Mouse (Mus musculus) frontal cortex, adult 2 months (tissue): Measurements from ENCODE around the gene Yy1. TPM values are rescaled to one million over a fixed set of nuclear protein-coding genes. Genes with fewer than 3 reads are reported as not detected.

Experiments
- DNase-seq, 2 experiments: peaks; one replicate each; pipeline ENCODE4 v3.0.0; 2022; ENCODE audit warnings: low spot score in 1 of 2; ENCODE audit errors: extremely low spot score in 1 of 2
- polyA plus RNA-seq: library from polyadenylated mRNA; depleted of rRNA; stranded (reverse); fragments of >200 nt; gene quantifications from 2 replicates; pipeline ENCODE4 v1.2.3, GENCODE M21; 2012; rRNA removed

The Yy1 gene
- polyA plus RNA-seq, 1 experiment: 25.0 TPM

DNA sequence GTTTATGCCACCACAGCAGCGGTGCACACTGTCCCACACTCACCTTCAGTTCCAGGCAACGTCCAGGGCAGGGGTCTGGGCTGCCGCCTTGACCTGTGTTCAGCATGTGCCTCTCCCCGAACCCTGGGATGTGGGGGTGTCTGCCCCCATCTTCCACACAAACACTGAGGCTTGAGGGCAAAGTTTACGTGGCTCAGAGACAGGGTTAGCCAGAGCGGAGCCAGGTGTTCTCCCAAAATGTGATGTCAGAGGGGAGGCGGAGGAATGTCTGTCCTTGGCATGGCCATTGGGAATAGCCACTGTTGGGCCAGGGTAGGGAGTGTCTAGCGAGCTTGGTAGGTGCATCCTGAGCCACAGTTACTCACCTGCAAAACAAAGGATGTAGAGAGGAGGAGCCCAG is 60.0 kb downstream of the Yy1 start:
- no peak for DNase-seq

DNA sequence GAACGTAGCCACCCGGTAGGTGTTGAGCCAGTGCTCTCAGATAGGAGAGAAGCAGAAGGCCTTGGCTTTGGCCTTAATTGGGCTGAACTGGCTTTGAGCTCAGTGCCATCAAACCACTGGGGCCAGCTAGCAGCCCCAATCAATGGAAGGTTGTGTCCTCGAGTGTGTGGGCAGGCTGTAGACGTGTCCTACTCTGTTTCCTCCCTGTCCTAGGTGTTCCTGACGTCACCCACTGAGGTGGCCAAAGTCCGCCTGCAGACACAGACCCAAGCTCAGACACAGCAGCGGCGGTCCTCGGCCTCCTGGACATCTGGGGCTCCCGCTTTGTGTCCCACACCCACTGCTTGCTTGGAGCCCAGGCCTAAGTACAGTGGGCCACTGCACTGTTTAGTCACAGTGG is 62.3 kb downstream of the Yy1 start:
- no peak for DNase-seq

DNA sequence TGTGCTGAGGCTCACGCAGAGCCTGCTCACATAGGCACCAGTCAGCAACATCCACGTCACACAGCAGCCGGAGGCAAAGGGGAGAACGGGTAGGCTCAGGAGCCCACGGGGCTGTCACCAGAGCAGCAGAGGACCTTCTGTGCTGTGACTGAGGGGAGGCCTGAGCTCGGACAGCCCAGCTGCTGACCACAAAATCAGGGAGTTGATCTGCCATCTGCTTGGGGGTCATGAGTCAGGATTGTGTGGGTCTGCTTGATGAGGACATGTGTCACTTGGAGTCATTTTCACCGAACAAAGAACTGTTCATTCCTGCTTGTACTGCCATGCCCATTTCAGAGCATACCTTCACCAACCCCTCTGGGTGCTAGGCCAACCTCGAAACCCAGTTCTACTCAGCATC is 63.4 kb downstream of the Yy1 start:
- DNase-seq: no peak

DNA sequence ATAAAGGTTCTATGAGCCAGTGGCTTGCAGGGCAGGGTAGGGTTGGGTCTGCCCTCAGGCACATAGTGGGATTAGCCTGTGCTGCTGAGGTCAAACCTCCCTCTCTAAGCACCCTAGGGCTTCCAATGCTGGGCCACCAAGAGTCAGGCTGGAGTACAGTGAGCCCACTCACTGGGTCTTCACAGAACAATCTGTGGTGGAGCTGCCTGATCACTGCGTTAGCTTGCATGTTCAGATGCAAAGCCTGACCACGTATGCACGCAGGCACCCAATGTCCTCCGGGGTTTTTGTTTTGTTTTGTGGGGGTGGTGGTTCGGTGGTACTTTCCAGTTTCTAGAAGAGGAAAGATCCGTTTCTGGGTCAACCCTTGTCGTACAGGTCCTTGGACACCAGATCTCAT is 64.3 kb downstream of the Yy1 start:
- DNase-seq: no peak

DNA sequence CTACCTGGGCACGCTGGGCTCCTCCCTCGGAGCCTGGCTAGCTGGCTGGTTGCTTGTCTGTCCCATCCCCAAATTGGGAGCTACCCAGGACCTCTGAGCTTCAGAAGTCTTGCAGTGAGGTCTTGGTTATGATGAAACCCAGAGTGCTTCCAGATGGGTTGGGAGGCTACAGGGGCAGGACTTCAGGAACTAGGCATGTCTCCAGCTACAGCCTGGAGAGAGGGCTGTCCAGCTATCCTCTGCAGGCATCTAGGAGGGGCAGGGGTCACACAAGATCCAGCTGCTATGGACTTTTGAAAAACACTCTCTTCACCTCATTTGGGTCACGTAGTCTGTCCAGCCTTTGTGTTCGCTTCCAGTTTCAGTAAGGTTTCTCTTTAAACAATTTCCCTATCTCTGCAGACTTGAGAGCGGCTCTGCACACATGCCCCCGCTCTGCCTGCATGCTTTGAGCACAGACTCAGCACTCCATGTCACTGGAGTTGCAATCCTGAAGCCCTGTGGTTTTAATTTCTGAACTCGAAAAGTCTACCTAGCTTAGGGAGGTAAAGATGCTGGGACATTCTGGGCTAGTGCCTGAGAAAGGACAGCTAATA is 64.9 kb downstream of the Yy1 start:
- no peak for DNase-seq

DNA sequence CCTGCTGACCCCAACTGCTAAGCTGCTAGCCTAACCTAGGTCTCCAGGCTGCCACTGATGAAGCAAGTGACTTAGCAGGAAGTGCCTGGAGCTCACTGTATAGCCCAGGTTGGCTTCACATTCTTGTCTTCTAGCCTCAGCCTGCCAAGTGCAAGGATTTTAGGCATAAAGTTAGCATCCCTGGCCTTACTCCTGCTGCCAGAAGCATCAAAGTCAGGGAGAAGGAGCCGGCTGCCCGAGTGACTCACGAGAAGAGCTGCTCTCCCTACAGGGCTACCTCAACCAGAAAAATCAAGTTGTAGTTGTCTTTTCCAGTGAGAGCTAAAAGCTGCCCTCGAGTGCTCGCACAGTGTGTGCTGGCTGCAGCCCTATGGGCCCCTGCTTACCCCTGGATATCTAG is 65.7 kb downstream of the Yy1 start:
- no peak for DNase-seq

DNA sequence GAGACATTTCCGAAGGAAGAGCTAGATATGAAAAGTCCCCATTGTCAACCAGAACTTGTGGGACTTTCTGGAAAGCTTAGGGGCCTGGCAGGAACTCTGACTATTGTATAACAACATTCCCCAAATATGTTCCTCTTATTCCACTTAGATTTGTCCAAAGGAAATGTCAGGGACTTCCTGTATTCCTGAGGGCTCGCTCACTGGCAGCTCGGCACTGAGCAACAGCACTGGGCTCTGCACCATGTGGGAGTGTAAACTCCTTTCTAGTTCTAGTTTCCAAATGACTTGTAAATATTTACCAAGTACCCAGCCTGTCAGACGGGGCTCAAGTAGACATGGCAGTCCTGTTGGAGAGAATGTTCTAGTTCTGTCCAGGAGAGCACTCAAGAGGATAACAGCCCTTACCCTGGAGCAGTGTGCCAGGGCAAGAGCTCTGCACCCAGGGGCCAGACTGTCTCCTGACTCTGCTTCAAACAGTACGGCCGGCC is 72.3 kb downstream of the Yy1 start:
- no peak for DNase-seq

DNA sequence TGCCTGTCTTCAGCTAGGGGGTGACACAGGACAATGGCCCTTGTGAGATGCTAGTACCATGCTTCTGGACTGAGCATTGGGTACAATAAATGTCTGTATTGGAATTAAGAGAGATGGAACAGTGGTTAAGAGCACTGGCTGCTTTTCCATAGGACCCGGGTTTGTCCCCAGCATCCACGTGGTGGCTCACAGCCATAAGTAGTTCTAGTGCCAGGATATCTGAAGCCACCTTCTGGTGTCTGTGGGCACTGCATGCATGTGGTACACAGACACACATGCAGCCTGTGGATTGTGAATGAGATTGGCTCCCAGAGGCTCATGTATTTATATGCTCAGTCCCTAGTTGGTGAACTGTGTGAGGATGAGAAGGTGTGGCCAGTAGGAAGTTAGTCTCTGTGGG is 76.8 kb downstream of the Yy1 start:
- DNase-seq: no peak

Other genes with a start within 250 kb of the Yy1 start
- gene Evl, start 238.3 kb upstream of the Yy1 start, polyA plus RNA-seq: 222 and 224 TPM in 2 replicates
- gene Degs2, start 90.7 kb upstream of the Yy1 start, polyA plus RNA-seq: 8.4 and 9.4 TPM in 2 replicates
- 19.4 and 20.3 TPM in 2 replicates for gene Slc25a29, start 42.9 kb downstream of the Yy1 start, polyA plus RNA-seq
- gene Slc25a47, start 43.1 kb downstream of the Yy1 start, polyA plus RNA-seq: 10.1 and 12.9 TPM in 2 replicates
- 17.4 and 20.0 TPM in 2 replicates for gene Wdr25, start 100.7 kb downstream of the Yy1 start, polyA plus RNA-seq
- gene Wars, start 101.2 kb downstream of the Yy1 start, polyA plus RNA-seq: 93.5 and 97.7 TPM in 2 replicates